Mouse (Mus musculus) kidney, postnatal 10 days (tissue): ENCODE data around the gene Plekhj1.

Experiments
- DNase-seq: peaks from one replicate; pipeline ENCODE4 v3.0.0; 2021; ENCODE audit warnings: mixed read lengths

Gene Plekhj1

GRCm38 (mm10) chr10:80774549-80774948, 23.9 kb downstream of the Plekhj1 start:
- DNase-seq, result peak; percentile 85

GRCm38 (mm10) chr10:80773816-80774215, 24.6 kb downstream of the Plekhj1 start:
- no peak for DNase-seq

GRCm38 (mm10) chr10:80768365-80768764, 30.1 kb downstream of the Plekhj1 start:
- no peak for DNase-seq

- DNase-seq, result peak; percentile 55
Measured at GRCm38 (mm10) chr10:80766161-80766815, 32.1 kb downstream of the Plekhj1 start.

- no peak for DNase-seq
Measured at GRCm38 (mm10) chr10:80765746-80766145, 32.7 kb downstream of the Plekhj1 start.

GRCm38 (mm10) chr10:80763502-80763901, 34.9 kb downstream of the Plekhj1 start:
- no peak for DNase-seq

- no peak for DNase-seq
Measured at GRCm38 (mm10) chr10:80761821-80762220, 36.6 kb downstream of the Plekhj1 start.

GRCm38 (mm10) chr10:80760596-80761524, 37.6 kb downstream of the Plekhj1 start:
- peak; percentile 47 for DNase-seq

GRCm38 (mm10) chr10:80758651-80759050, 39.8 kb downstream of the Plekhj1 start:
- no peak for DNase-seq

- DNase-seq, result peak; percentile 85
Measured at GRCm38 (mm10) chr10:80757717-80758116, 40.7 kb downstream of the Plekhj1 start.

GRCm38 (mm10) chr10:80756967-80757366, 41.5 kb downstream of the Plekhj1 start:
- DNase-seq, result no peak

GRCm38 (mm10) chr10:80756509-80756908, 41.9 kb downstream of the Plekhj1 start:
- DNase-seq, result no peak

GRCm38 (mm10) chr10:80756099-80756498, 42.3 kb downstream of the Plekhj1 start:
- DNase-seq, result no peak

- DNase-seq, result no peak
Measured at GRCm38 (mm10) chr10:80755291-80756015, 43.0 kb downstream of the Plekhj1 start.

GRCm38 (mm10) chr10:80754594-80755290, 43.7 kb downstream of the Plekhj1 start, which contains the start of gene Dot1l:
Dot1l (plus strand) TSS chr10:80755206.
- DNase-seq, result peak; percentile 99

- DNase-seq, result peak; percentile 93
Measured at GRCm38 (mm10) chr10:80752079-80752625, 46.3 kb downstream of the Plekhj1 start.

GRCm38 (mm10) chr10:80751188-80751832, 47.1 kb downstream of the Plekhj1 start:
- peak; percentile 73 for DNase-seq

GRCm38 (mm10) chr10:80748609-80749008, 49.8 kb downstream of the Plekhj1 start:
- peak; percentile 87 for DNase-seq

GRCm38 (mm10) chr10:80747410-80747809, 51.0 kb downstream of the Plekhj1 start:
- peak; percentile 88 for DNase-seq
